Mouse (Mus musculus) hindbrain, embryonic 13.5 days (tissue): ENCODE results near the gene Gatd1. TPM values are rescaled to one million over a fixed set of nuclear protein-coding genes. Genes with fewer than 3 reads are reported as not detected.

ENCODE experiments used
- ATAC-seq: fragments of 200-750 bp; cut with Nextera tagmentation; 2 replicates; pipeline ENCODE4 v1.8.0; 2017; ENCODE audit warnings: moderate TSS enrichment; ENCODE audit not compliant: low FRiP score
- H3K27ac ChIP-seq: fragments of 300-500 bp; sonication (generic); 2 replicates; pipeline ENCODE4 v1.5.1; 2015; ENCODE audit warnings: inconsistent platforms, mild to moderate bottlenecking, moderate library complexity
- H3K27me3 ChIP-seq: fragments of 300-500 bp; sonication (generic); 2 replicates; pipeline ENCODE4 v1.6.1; 2015; ENCODE audit warnings: mild to moderate bottlenecking, inconsistent platforms
- H3K36me3 ChIP-seq: fragments of 300-500 bp; sonication (generic); 2 replicates; pipeline ENCODE4 v1.6.1; 2015; ENCODE audit warnings: mild to moderate bottlenecking, inconsistent platforms
- H3K4me1 ChIP-seq: fragments of 300-500 bp; sonication (generic); replicated peaks from 2 replicates; pipeline ENCODE4 v1.6.1; 2015; ENCODE audit warnings: inconsistent platforms
- H3K4me2 ChIP-seq: fragments of 300-500 bp; sonication (generic); 2 replicates; pipeline ENCODE4 v1.6.1; 2015; ENCODE audit warnings: inconsistent platforms, mild to moderate bottlenecking, moderate library complexity
- H3K4me3 ChIP-seq: fragments of 300-500 bp; sonication (generic); 2 replicates; pipeline ENCODE4 v1.5.1; 2015; ENCODE audit warnings: mild to moderate bottlenecking, inconsistent platforms
- H3K9ac ChIP-seq: fragments of 300-500 bp; sonication (generic); 2 replicates; pipeline ENCODE4 v1.6.1; 2015; ENCODE audit warnings: mild to moderate bottlenecking, inconsistent platforms
- H3K9me3 ChIP-seq: fragments of 300-500 bp; sonication (generic); 2 replicates; pipeline ENCODE4 v1.6.1; 2016; ENCODE audit warnings: inconsistent platforms
- WGBS: fragments of 180-500 bp; shearing (Covaris S2); methylation state at CpG from one replicate; pipeline ENCODE4 v1.1.7; 2015; 5-methylcytosine and 5-hydroxymethylcytosine counted together
- polyA plus RNA-seq: library from polyadenylated mRNA; unstranded; fragments of >200 nt; fragmentation: Nextera tagmentation; extraction: Ambion mirVana; gene quantifications from 2 replicates; pipeline ENCODE4 v1.2.1, GENCODE M21; 2015

Gatd1 gene
- 57.4 and 58.5 TPM in 2 replicates for polyA plus RNA-seq

GRCm38 (mm10) chr7:141413809-141414584, at the start of gene Gatd1:
TSS of gene Gatd1 (minus strand) at chr7:141414136.
- Histone ChIP-seq H3K9me3 (no peaks in the 10 kb centered on the region), H3K4me3 (peak within 1 kb of the TSS; percentile 64), H3K9ac (peak within 1 kb of the TSS; percentile 94), H3K27me3 (0 out of 2 replicates have a peak, but pooled peaks cover 6% of the 10 kb centered on the region), H3K4me1 (peaks cover 27% of the 10 kb centered on the region), H3K27ac (peak within 1 kb of the TSS; percentile 93), H3K36me3 (peaks cover 20% of the 10 kb centered on the region), H3K4me2 (peak within 1 kb of the TSS; percentile 92)
- under 1% methylated on average over 55 of the region's 56 CpGs for WGBS
- ATAC-seq, result peak; percentile 88

GRCm38 (mm10) chr7:141462333-141462821, 48.4 kb upstream of the Gatd1 start:
- no peak for ATAC-seq
- H3K9ac ChIP-seq, result no peak overlapping the region
- H3K4me2 ChIP-seq, result peak overlapping the region; percentile 60
- H3K27me3 ChIP-seq, result peaks cover 90% of the 10 kb centered on the region
- 22% methylated on average over 5 of the region's 5 CpGs for WGBS
- peaks cover 30% of the 10 kb centered on the region for H3K4me1 ChIP-seq
- H3K4me3 ChIP-seq, result peak overlapping the region; percentile 40; the same call in 1 of the 2 replicates
- no peaks in the 10 kb centered on the region for H3K9me3 ChIP-seq
- H3K27ac ChIP-seq, result no peak overlapping the region
- peaks cover 23% of the 10 kb centered on the region for H3K36me3 ChIP-seq

GRCm38 (mm10) chr7:141461521-141462332, 47.8 kb upstream of the Gatd1 start:
- no peak overlapping the region for H3K27ac ChIP-seq
- peaks cover 24% of the 10 kb centered on the region for H3K4me1 ChIP-seq
- peaks cover 24% of the 10 kb centered on the region for H3K36me3 ChIP-seq
- peaks cover 84% of the 10 kb centered on the region for H3K27me3 ChIP-seq
- peak overlapping the region; percentile 60 for H3K4me2 ChIP-seq
- no peak for ATAC-seq
- H3K4me3 ChIP-seq, result peak overlapping the region; percentile 40
- H3K9ac ChIP-seq, result peak overlapping the region; percentile 69
- WGBS, result 5% methylated on average over 52 of the region's 59 CpGs
- no peaks in the 10 kb centered on the region for H3K9me3 ChIP-seq

- H3K27ac ChIP-seq, result no peak within 1 kb of the TSS
- H3K27me3 ChIP-seq, result peaks cover 75% of the 10 kb centered on the region
- H3K4me1 ChIP-seq, result peaks cover 30% of the 10 kb centered on the region
- H3K36me3 ChIP-seq, result peaks cover 24% of the 10 kb centered on the region
- H3K9me3 ChIP-seq, result no peaks in the 10 kb centered on the region
- no peak for ATAC-seq
- H3K4me2 ChIP-seq, result peak within 1 kb of the TSS; percentile 60
- H3K9ac ChIP-seq, result peak within 1 kb of the TSS; percentile 69
- peak within 1 kb of the TSS; percentile 40 for H3K4me3 ChIP-seq
- WGBS, result 78% methylated on average over 15 of the region's 15 CpGs
Observed at GRCm38 (mm10) chr7:141460391-141461113, 46.6 kb upstream of the Gatd1 start, which contains the start of gene Cracr2b. TSS of gene Cracr2b (plus strand) at chr7:141461094.

- peaks cover 70% of the 10 kb centered on the region for H3K27me3 ChIP-seq
- H3K9me3 ChIP-seq, result no peaks in the 10 kb centered on the region
- H3K4me1 ChIP-seq, result peaks cover 33% of the 10 kb centered on the region
- ATAC-seq, result no peak
- peaks cover 24% of the 10 kb centered on the region for H3K36me3 ChIP-seq
- no peak overlapping the region for H3K9ac ChIP-seq
- no peak overlapping the region for H3K4me2 ChIP-seq
- no peak overlapping the region for H3K4me3 ChIP-seq
- H3K27ac ChIP-seq, result no peak overlapping the region
- 73% methylated on average over 5 of the region's 5 CpGs for WGBS
Observed at GRCm38 (mm10) chr7:141460001-141460390, 46.1 kb upstream of the Gatd1 start.

GRCm38 (mm10) chr7:141459301-141459711, 45.4 kb upstream of the Gatd1 start:
- 91% methylated on average over 17 of the region's 17 CpGs for WGBS
- Histone ChIP-seq H3K9me3 (no peaks in the 10 kb centered on the region), H3K36me3 (peaks cover 24% of the 10 kb centered on the region), H3K27ac (no peak overlapping the region), H3K4me1 (peaks cover 35% of the 10 kb centered on the region), H3K27me3 (peaks cover 63% of the 10 kb centered on the region), H3K9ac (no peak overlapping the region), H3K4me3 (no peak overlapping the region), H3K4me2 (no peak overlapping the region)
- no peak for ATAC-seq

GRCm38 (mm10) chr7:141458661-141459060, 44.7 kb upstream of the Gatd1 start:
- 91% methylated on average over 11 of the region's 11 CpGs for WGBS
- no peaks in the 10 kb centered on the region for H3K9me3 ChIP-seq
- H3K4me2 ChIP-seq, result no peak overlapping the region
- H3K27me3 ChIP-seq, result peaks cover 56% of the 10 kb centered on the region
- H3K4me3 ChIP-seq, result no peak overlapping the region
- peaks cover 35% of the 10 kb centered on the region for H3K4me1 ChIP-seq
- peaks cover 24% of the 10 kb centered on the region for H3K36me3 ChIP-seq
- no peak overlapping the region for H3K9ac ChIP-seq
- H3K27ac ChIP-seq, result no peak overlapping the region
- no peak for ATAC-seq

- H3K9ac ChIP-seq, result no peak overlapping the region
- WGBS, result 76% methylated on average over 15 of the region's 15 CpGs
- no peak for ATAC-seq
Observed at GRCm38 (mm10) chr7:141457986-141458660, 44.2 kb upstream of the Gatd1 start.

GRCm38 (mm10) chr7:141457236-141457635, 43.3 kb upstream of the Gatd1 start:
- Histone ChIP-seq H3K27ac (no peak overlapping the region), H3K36me3 (peaks cover 25% of the 10 kb centered on the region), H3K9me3 (no peaks in the 10 kb centered on the region), H3K4me3 (no peak overlapping the region), H3K9ac (no peak overlapping the region), H3K4me1 (peaks cover 34% of the 10 kb centered on the region), H3K4me2 (no peak overlapping the region), H3K27me3 (peaks cover 42% of the 10 kb centered on the region)
- WGBS, result 96% methylated on average over 14 of the region's 14 CpGs
- no peak for ATAC-seq

More at GRCm38 (mm10) chr7:141457986-141458660, 44.2 kb upstream of the Gatd1 start:
- H3K4me2 ChIP-seq, result no peak overlapping the region
- no peak overlapping the region for H3K27ac ChIP-seq
- no peaks in the 10 kb centered on the region for H3K9me3 ChIP-seq
- H3K27me3 ChIP-seq, result peaks cover 51% of the 10 kb centered on the region
- peaks cover 24% of the 10 kb centered on the region for H3K36me3 ChIP-seq
- H3K4me1 ChIP-seq, result peaks cover 35% of the 10 kb centered on the region
- H3K4me3 ChIP-seq, result no peak overlapping the region

- Histone ChIP-seq H3K36me3 (peaks cover 30% of the 10 kb centered on the region), H3K4me3 (peak overlapping the region; percentile 70; the same call in 1 of the 2 replicates), H3K4me2 (peak overlapping the region; percentile 93), H3K9me3 (no peaks in the 10 kb centered on the region), H3K9ac (no peak overlapping the region), H3K27ac (no peak overlapping the region), H3K27me3 (peaks cover 37% of the 10 kb centered on the region), H3K4me1 (peaks cover 29% of the 10 kb centered on the region)
- WGBS, result 88% methylated on average over 6 of the region's 6 CpGs
- no peak for ATAC-seq
Observed at GRCm38 (mm10) chr7:141456739-141457138, 42.8 kb upstream of the Gatd1 start.

GRCm38 (mm10) chr7:141455610-141456314, 41.8 kb upstream of the Gatd1 start:
- Histone ChIP-seq H3K9me3 (no peaks in the 10 kb centered on the region), H3K36me3 (peaks cover 40% of the 10 kb centered on the region), H3K4me3 (peak overlapping the region; percentile 70), H3K27me3 (peaks cover 27% of the 10 kb centered on the region), H3K4me1 (peaks cover 25% of the 10 kb centered on the region), H3K9ac (peak overlapping the region; percentile 85), H3K27ac (peak overlapping the region; percentile 70), H3K4me2 (peak overlapping the region; percentile 93)
- 2% methylated on average over 23 of the region's 23 CpGs for WGBS
- ATAC-seq, result peak; percentile 44
